Mouse (Mus musculus) CH12.LX (cell line): ENCODE data around the gene Dnajc28.

ENCODE experiments used
- EP300 ChIP-seq: IDR thresholded peaks from 2 replicates; pipeline ENCODE4 v1.6.1; 2011; ENCODE audit warnings: low read length, improper control_type of control experiment
- MXI1 ChIP-seq: IDR thresholded peaks from 2 replicates; pipeline ENCODE4 v1.6.1; 2011; ENCODE audit warnings: mild to moderate bottlenecking, low read depth, low read length, improper control_type of control experiment
- POLR2A ChIP-seq: IDR thresholded peaks from 2 replicates; pipeline ENCODE4 v1.6.1; 2011; ENCODE audit warnings: low read depth, mild to moderate bottlenecking, improper control_type of control experiment, low read length

- TF ChIP-seq EP300 (no peak), POLR2A (no peak; the same call in 1 of the 2 replicates), MXI1 (no peak)
Observed at GRCm38 (mm10) chr16:91633641-91634040, 14.8 kb upstream of the Dnajc28 start.
